ENCODE assay signal across 8 mouse cellular contexts in genomic region chr10:21992834-21993514, GRCm38 (mm10).
A peak's percentile ranks its signal among the peaks of the same experiment; 100 is the strongest.
DNase-seq lines count a peak whose midpoint lies in the region; ATAC-seq and TF ChIP-seq lines count a peak whose summit lies in the region.

No protein-coding gene starts in this region.

- H3K27ac ChIP-seq in intestine, embryonic 14.5 days (ENCODE audit: low read depth): peak overlapping the region; percentile 91; the same call in 1 of the 2 replicates
- 0 out of 2 replicates have a peak overlapping the region, but pooled peaks have one; percentile 25 for H3K27ac ChIP-seq in midbrain, embryonic 10.5 days (replicated peaks)
- H3K27ac ChIP-seq in small intestine, adult 2 months (ENCODE audit: insufficient read depth, low read depth, low read length): peak overlapping the region; percentile 77

- H3K4me2 ChIP-seq in intestine, embryonic 14.5 days (ENCODE audit: low read length): peak overlapping the region; percentile 84

- 2% methylated on average over 30 of the region's 30 CpGs for whole genome bisulfite sequencing in intestine, embryonic 14.5 days
- whole genome bisulfite sequencing in midbrain, embryonic 10.5 days: 1% methylated on average over 30 of the region's 30 CpGs
- 2% methylated on average over 30 of the region's 30 CpGs for WGBS in small intestine, adult 2 months

- peak; percentile 74 to 80 for DNase-seq in adrenal gland, adult 18-20 months (ENCODE audit: low spot score in 2 of 2)
- DNase-seq in gastrocnemius, postnatal 14 days: peak; percentile 94
- DNase-seq in intestine, embryonic 14.5 days (ENCODE audit: low spot score): peak; percentile 81
- DNase-seq in left cerebral cortex, postnatal 4 days: peak; percentile 87
- peak; percentile 82 for DNase-seq in midbrain, embryonic 10.5 days (ENCODE audit: low spot score)

- peak overlapping the region; percentile 30 for H3K9ac ChIP-seq in intestine, embryonic 14.5 days (ENCODE audit: low read length)

- H3K9me3 ChIP-seq in intestine, embryonic 14.5 days (ENCODE audit: control insufficient read depth, low read length): no peaks in the 10 kb centered on the region
- no peaks in the 10 kb centered on the region for H3K9me3 ChIP-seq in midbrain, embryonic 10.5 days (replicated peaks)

- H3K4me1 ChIP-seq in intestine, embryonic 14.5 days (replicated peaks; ENCODE audit: control insufficient read depth, insufficient read depth, low read length): peaks cover 13% of the 10 kb centered on the region
- H3K4me1 ChIP-seq in midbrain, embryonic 10.5 days: peaks cover 28% of the 10 kb centered on the region
- H3K4me1 ChIP-seq in small intestine, adult 2 months (ENCODE audit: control insufficient read depth, insufficient read depth, insufficient read length, low read length): peaks cover 6% of the 10 kb centered on the region; the same call in 1 of the 2 replicates

- peaks cover 12% of the 10 kb centered on the region; the same call in 1 of the 2 replicates for H3K27me3 ChIP-seq in intestine, embryonic 14.5 days (replicated peaks; ENCODE audit: control insufficient read depth, insufficient read depth, low read length)
- peaks cover 22% of the 10 kb centered on the region for H3K27me3 ChIP-seq in midbrain, embryonic 10.5 days (ENCODE audit: low read depth, poor library complexity, severe bottlenecking)
- H3K27me3 ChIP-seq in small intestine, adult 2 months (ENCODE audit: control insufficient read depth, insufficient read depth, low read length): no peaks in the 10 kb centered on the region

- intact Hi-C loops in gastrocnemius, postnatal 14 days (cut with DNase I; ENCODE audit: low total_unique reads): no loop called here
- intact Hi-C loops in left cerebral cortex, postnatal 4 days (cut with DNase I): loop anchor here (10.0 kb wide), 3 partner anchors 228 to 388 kb away; no protein-coding TSS in a partner anchor

- ATAC-seq in common myeloid progenitor, adult 5-6 weeks (replicated peaks; ENCODE audit: low read depth, poor library complexity, severe bottlenecking): peak; percentile 52
- 0 out of 2 replicates have a peak, but pooled peaks have one; percentile 9 for ATAC-seq in intestine, embryonic 14.5 days (replicated peaks; ENCODE audit: low FRiP score, low TSS enrichment, low read depth)
- no peak for ATAC-seq in erythroid progenitor cell, adult 5-6 weeks (replicated peaks; ENCODE audit: low FRiP score, poor library complexity, severe bottlenecking)

- peaks cover 12% of the 10 kb centered on the region for H3K36me3 ChIP-seq in intestine, embryonic 14.5 days (ENCODE audit: control insufficient read depth, insufficient read depth, low read length)
- peaks cover 12% of the 10 kb centered on the region; the same call in 1 of the 2 replicates for H3K36me3 ChIP-seq in midbrain, embryonic 10.5 days
- peaks cover 24% of the 10 kb centered on the region for H3K36me3 ChIP-seq in small intestine, adult 2 months (ENCODE audit: control insufficient read depth, insufficient read depth, low read length)

- peak; percentile 58 for TF ChIP-seq CTCF in small intestine, adult 2 months (IDR thresholded peaks at IDR 0.05; ENCODE audit: extremely low read depth, insufficient read length, insufficient replicate concordance, low read depth, low read length)

- TF ChIP-seq POLR2A in small intestine, adult 2 months (IDR thresholded peaks at IDR 0.05; ENCODE audit: low read depth, low read length): no peak

- peak overlapping the region; percentile 76 for H3K4me3 ChIP-seq in intestine, embryonic 14.5 days (ENCODE audit: low read depth, low read length)
- H3K4me3 ChIP-seq in midbrain, embryonic 10.5 days: peak overlapping the region; percentile 61
- peak overlapping the region; percentile 62 for H3K4me3 ChIP-seq in small intestine, adult 2 months (ENCODE audit: low read depth, low read length)

Comparison
In these comparisons a context has a peak if more than half of its experiments do, and no peak if none do; other contexts are left out.
1. H3K27ac ChIP-seq: peak in every context shown above with its lines; median percentile 91 in intestine, embryonic 14.5 days; 77 in small intestine, adult 2 months; 25 in midbrain, embryonic 10.5 days.